Mouse (Mus musculus): ENCODE results near the gene Rnf217. TPM values are rescaled to one million over a fixed set of nuclear protein-coding genes. Genes with fewer than 3 reads are reported as not detected.

The Rnf217 gene
- polyA plus RNA-seq, 1 experiment from 2014 or later = 2.3 TPM

DNA sequence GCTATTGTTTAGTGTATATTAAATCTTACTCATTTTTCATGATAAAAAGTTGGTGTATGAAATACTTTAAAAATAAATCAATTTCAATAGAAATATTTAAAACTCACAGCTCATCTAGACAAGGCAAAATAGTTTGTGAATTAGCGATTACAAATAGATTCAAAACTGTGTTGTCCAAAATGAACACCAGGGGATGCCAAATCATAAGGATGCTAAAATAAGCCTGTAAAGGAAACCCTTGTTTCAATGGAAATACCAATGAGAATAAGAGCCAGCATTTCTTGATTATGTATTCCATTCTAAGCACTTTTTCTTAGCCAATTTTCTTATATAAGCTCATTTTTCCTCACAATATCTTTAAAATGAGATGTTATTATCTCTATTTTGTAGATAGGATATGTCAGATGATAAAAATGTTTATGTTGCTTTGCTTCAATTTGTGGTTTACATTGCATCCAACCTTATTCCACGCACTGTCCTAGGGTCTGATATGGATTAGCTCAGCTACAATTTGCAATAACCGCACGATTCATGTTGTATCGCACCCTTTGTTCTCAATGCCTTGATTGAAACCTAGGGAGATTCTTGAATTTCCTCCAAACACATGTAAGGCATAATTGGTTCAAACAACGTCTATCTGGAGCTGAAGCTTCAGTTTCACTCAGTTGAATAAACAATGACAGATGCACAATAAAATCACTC, 143.0 kb downstream of the Rnf217 start:
- ATAC-seq (replicated peaks; ENCODE audit: insufficient number of reproducible peaks, low FRiP score, low TSS enrichment, low read depth) (no peak), DNase-seq (ENCODE audit: low spot score) (peak; percentile 22)
- H3K9me3 ChIP-seq (replicated peaks; ENCODE audit: control insufficient read depth, low read length) = no peaks in the 10 kb centered on the region
- H3K4me2 ChIP-seq (ENCODE audit: low read depth, low read length) = no peak overlapping the region
- H3K27me3 ChIP-seq (ENCODE audit: control insufficient read depth, insufficient read depth, low read length) = no peaks in the 10 kb centered on the region
- H3K27ac ChIP-seq (replicated peaks; ENCODE audit: low read depth, low read length) = no peak overlapping the region
- no peaks in the 10 kb centered on the region for H3K4me1 ChIP-seq (ENCODE audit: control insufficient read depth, insufficient read depth, low read length)
- WGBS = 78% methylated on average over 6 of the region's 6 CpGs
- H3K9ac ChIP-seq (replicated peaks; ENCODE audit: low read length) = no peak overlapping the region
- H3K36me3 ChIP-seq (replicated peaks; ENCODE audit: control insufficient read depth, insufficient read depth, low read depth, low read length) = no peaks in the 10 kb centered on the region
- H3K4me3 ChIP-seq (ENCODE audit: low read depth, low read length) = no peak overlapping the region

DNA sequence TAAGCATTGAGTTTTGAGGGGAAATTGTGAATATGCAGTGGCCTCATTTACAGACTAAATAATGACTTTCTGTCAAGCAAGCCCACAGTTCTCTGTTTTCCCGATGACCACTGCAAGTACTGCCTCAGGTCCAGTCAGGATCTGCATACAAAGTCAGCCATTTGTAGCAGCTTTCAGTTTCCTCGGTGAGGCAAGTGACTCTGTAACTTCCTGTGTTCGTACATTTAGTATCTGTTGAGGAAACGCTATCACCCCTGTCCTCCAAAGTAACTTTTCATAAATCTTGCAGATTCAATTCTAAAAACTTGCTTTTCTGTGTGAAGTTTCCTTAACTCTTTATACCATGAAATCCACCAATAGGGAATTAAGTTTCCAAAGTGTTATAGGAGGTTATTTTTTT, 143.6 kb downstream of the Rnf217 start:
- H3K36me3 ChIP-seq (replicated peaks; ENCODE audit: control insufficient read depth, insufficient read depth, low read depth, low read length) = no peaks in the 10 kb centered on the region
- 76% methylated on average over 4 of the region's 4 CpGs for WGBS
- no peak overlapping the region for H3K9ac ChIP-seq (replicated peaks; ENCODE audit: low read length)
- no peak overlapping the region for H3K4me2 ChIP-seq (ENCODE audit: low read depth, low read length)
- no peaks in the 10 kb centered on the region for H3K4me1 ChIP-seq (ENCODE audit: control insufficient read depth, insufficient read depth, low read length)
- no peak for ATAC-seq (replicated peaks; ENCODE audit: insufficient number of reproducible peaks, low FRiP score, low TSS enrichment, low read depth)
- H3K27me3 ChIP-seq (ENCODE audit: control insufficient read depth, insufficient read depth, low read length) = no peaks in the 10 kb centered on the region
- no peaks in the 10 kb centered on the region for H3K9me3 ChIP-seq (replicated peaks; ENCODE audit: control insufficient read depth, low read length)
- no peak overlapping the region for H3K4me3 ChIP-seq (ENCODE audit: low read depth, low read length)
- no peak overlapping the region for H3K27ac ChIP-seq (replicated peaks; ENCODE audit: low read depth, low read length)
- DNase-seq (ENCODE audit: low spot score) = no peak

- Histone ChIP-seq H3K9me3 (replicated peaks; ENCODE audit: control insufficient read depth, low read length) (no peaks in the 10 kb centered on the region), H3K9ac (replicated peaks; ENCODE audit: low read length) (no peak overlapping the region), H3K4me2 (ENCODE audit: low read depth, low read length) (no peak overlapping the region), H3K27me3 (ENCODE audit: control insufficient read depth, insufficient read depth, low read length) (no peaks in the 10 kb centered on the region), H3K36me3 (replicated peaks; ENCODE audit: control insufficient read depth, insufficient read depth, low read depth, low read length) (no peaks in the 10 kb centered on the region), H3K27ac (replicated peaks; ENCODE audit: low read depth, low read length) (no peak overlapping the region), H3K4me3 (ENCODE audit: low read depth, low read length) (no peak overlapping the region), H3K4me1 (ENCODE audit: control insufficient read depth, insufficient read depth, low read length) (no peaks in the 10 kb centered on the region)
- WGBS = 91% methylated on average over 2 of the region's 2 CpGs
- ATAC-seq (replicated peaks; ENCODE audit: insufficient number of reproducible peaks, low FRiP score, low TSS enrichment, low read depth) (no peak), DNase-seq (ENCODE audit: low spot score) (no peak)
Measured at GRCm38 (mm10) chr10:31463044-31463443, 145.9 kb downstream of the Rnf217 start.

DNA sequence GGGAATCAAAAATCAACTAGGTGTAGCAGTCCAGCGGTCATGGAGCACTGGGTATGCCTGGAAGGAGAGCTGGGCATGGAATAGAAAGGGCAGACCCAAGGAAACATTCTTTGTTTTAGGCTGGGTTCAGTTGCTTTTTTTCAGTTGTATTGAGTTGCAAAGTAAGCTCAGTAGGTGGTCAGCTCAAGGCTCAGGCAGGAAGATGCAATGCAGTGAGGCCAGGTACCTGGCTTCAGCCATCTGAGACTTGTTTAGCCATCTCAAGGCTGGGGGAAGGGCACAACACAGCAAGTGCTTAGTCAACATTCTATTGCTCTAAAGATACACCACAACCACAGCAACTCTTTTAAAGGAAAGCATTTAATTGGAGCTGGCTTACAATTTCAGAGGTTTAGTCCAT, 152.2 kb downstream of the Rnf217 start:
- Histone ChIP-seq H3K36me3 (replicated peaks; ENCODE audit: control insufficient read depth, insufficient read depth, low read depth, low read length) (no peaks in the 10 kb centered on the region), H3K4me2 (ENCODE audit: low read depth, low read length) (no peak overlapping the region), H3K9me3 (replicated peaks; ENCODE audit: control insufficient read depth, low read length) (no peaks in the 10 kb centered on the region), H3K27ac (replicated peaks; ENCODE audit: low read depth, low read length) (no peak overlapping the region), H3K4me1 (ENCODE audit: control insufficient read depth, insufficient read depth, low read length) (no peaks in the 10 kb centered on the region), H3K9ac (replicated peaks; ENCODE audit: low read length) (no peak overlapping the region), H3K4me3 (ENCODE audit: low read depth, low read length) (no peak overlapping the region), H3K27me3 (ENCODE audit: control insufficient read depth, insufficient read depth, low read length) (no peaks in the 10 kb centered on the region)
- no peak for ATAC-seq (replicated peaks; ENCODE audit: insufficient number of reproducible peaks, low FRiP score, low TSS enrichment, low read depth)
- WGBS = 44% methylated on average over 1 of the region's 1 CpGs
- DNase-seq (ENCODE audit: low spot score) = no peak

DNA sequence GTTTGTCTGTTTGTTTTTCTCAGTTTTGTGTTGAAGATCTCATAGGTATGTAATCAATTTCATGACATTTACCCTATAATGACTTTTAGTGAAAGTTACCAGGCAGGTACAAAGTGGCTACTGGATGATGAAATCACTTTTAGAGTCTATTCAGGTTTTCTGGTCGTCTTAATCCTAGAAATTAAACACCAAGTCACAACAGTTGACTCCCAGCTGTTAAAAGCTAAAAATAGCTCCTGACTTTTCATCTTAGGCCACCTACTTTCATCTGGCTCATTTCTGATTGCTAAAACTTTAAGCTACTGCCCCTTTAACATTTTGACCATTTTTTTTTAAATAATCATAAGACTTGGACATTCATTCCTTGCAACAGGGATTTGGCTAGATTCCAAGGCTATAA, 161.9 kb downstream of the Rnf217 start:
- H3K4me3 ChIP-seq (ENCODE audit: low read depth, low read length) = no peak overlapping the region
- DNase-seq (ENCODE audit: low spot score) = no peak
- ATAC-seq (replicated peaks; ENCODE audit: insufficient number of reproducible peaks, low FRiP score, low TSS enrichment, low read depth) = no peak
- no peaks in the 10 kb centered on the region for H3K4me1 ChIP-seq (ENCODE audit: control insufficient read depth, insufficient read depth, low read length)
- no peaks in the 10 kb centered on the region for H3K27me3 ChIP-seq (ENCODE audit: control insufficient read depth, insufficient read depth, low read length)
- H3K4me2 ChIP-seq (ENCODE audit: low read depth, low read length) = no peak overlapping the region
- no peaks in the 10 kb centered on the region for H3K36me3 ChIP-seq (replicated peaks; ENCODE audit: control insufficient read depth, insufficient read depth, low read depth, low read length)
- WGBS = 53% methylated on average over 1 of the region's 1 CpGs
- no peak overlapping the region for H3K27ac ChIP-seq (replicated peaks; ENCODE audit: low read depth, low read length)
- H3K9me3 ChIP-seq (replicated peaks; ENCODE audit: control insufficient read depth, low read length) = no peaks in the 10 kb centered on the region
- H3K9ac ChIP-seq (replicated peaks; ENCODE audit: low read length) = no peak overlapping the region

DNA sequence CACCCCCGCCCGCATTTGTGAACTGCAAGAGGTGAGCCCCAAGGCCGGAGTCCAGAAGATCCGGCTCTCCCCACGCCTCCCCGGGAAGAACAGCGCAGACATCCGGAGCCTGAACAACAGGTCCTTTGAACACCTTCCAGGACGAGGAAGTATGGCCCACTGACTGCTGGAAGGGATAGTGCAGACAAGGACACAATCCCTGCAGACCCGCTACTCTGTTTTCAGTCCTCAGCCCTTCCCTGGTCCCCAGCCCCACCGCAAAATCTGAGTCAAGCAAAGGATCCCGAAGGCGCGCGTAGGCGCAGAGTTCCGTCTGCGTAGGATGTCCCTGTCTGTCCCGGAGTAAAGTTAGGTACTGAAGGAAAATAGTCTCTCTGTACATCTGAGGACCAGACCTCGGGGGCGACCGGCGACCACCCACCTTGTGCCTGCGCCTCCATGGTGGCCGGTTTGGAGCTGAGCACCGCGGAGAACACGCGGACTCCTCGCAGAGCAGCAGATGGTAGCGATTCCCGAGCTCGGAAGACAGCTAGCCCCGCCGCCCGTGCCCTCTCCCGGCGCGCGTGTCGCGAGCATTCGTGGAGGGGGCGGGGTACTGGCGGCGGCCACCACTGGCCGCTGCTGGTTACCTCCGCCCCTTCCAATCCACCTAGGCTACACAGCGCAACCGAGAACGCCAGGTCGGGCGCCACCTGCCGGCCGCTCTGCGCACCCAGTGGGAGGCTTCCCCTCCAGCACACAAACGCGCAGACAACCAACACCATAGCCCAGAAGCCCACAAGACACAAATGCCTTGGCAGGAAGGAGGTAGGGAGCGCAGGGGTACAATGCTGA, 163.5 kb downstream of the Rnf217 start, which contains the start of gene Tpd52l1:
Gene Tpd52l1 (minus strand): TSS at position 668 of the 834 bp plus-strand sequence.
- Histone ChIP-seq H3K9me3 (replicated peaks; ENCODE audit: control insufficient read depth, low read length) (no peaks in the 10 kb centered on the region), H3K4me3 (ENCODE audit: low read depth, low read length) (peak within 1 kb of the TSS; percentile 58), H3K4me2 (ENCODE audit: low read depth, low read length) (peak within 1 kb of the TSS; percentile 78), H3K27me3 (ENCODE audit: control insufficient read depth, insufficient read depth, low read length) (no peaks in the 10 kb centered on the region), H3K9ac (replicated peaks; ENCODE audit: low read length) (peak within 1 kb of the TSS; percentile 64), H3K4me1 (ENCODE audit: control insufficient read depth, insufficient read depth, low read length) (no peaks in the 10 kb centered on the region), H3K36me3 (replicated peaks; ENCODE audit: control insufficient read depth, insufficient read depth, low read depth, low read length) (no peaks in the 10 kb centered on the region), H3K27ac (replicated peaks; ENCODE audit: low read depth, low read length) (no peak within 1 kb of the TSS)
- DNase-seq (ENCODE audit: low spot score) (peak; percentile 92), ATAC-seq (replicated peaks; ENCODE audit: insufficient number of reproducible peaks, low FRiP score, low TSS enrichment, low read depth) (peak; percentile 99)
- 2% methylated on average over 53 of the region's 59 CpGs for WGBS

GRCm38 (mm10) chr10:31444206-31444605, 164.8 kb downstream of the Rnf217 start:
- Histone ChIP-seq H3K4me2 (ENCODE audit: low read depth, low read length) (no peak overlapping the region), H3K27me3 (ENCODE audit: control insufficient read depth, insufficient read depth, low read length) (no peaks in the 10 kb centered on the region), H3K4me1 (ENCODE audit: control insufficient read depth, insufficient read depth, low read length) (no peaks in the 10 kb centered on the region), H3K4me3 (ENCODE audit: low read depth, low read length) (no peak overlapping the region), H3K36me3 (replicated peaks; ENCODE audit: control insufficient read depth, insufficient read depth, low read depth, low read length) (no peaks in the 10 kb centered on the region), H3K27ac (replicated peaks; ENCODE audit: low read depth, low read length) (no peak overlapping the region), H3K9me3 (replicated peaks; ENCODE audit: control insufficient read depth, low read length) (no peaks in the 10 kb centered on the region), H3K9ac (replicated peaks; ENCODE audit: low read length) (no peak overlapping the region)
- DNase-seq (ENCODE audit: low spot score) (no peak), ATAC-seq (replicated peaks; ENCODE audit: insufficient number of reproducible peaks, low FRiP score, low TSS enrichment, low read depth) (no peak)
- WGBS = 59% methylated on average over 7 of the region's 7 CpGs

All from embryonic facial prominence, embryonic 11.5 days (tissue).